Mouse (Mus musculus): ENCODE data around the gene Actn2. TPM values are rescaled to one million over a fixed set of nuclear protein-coding genes. Genes with fewer than 3 reads are reported as not detected.

The Actn2 gene
- 1 to 10 TPM; 5.3 to 6.5 TPM for polyA plus RNA-seq (2017; shearing (Covaris generic))

GRCm38 (mm10) chr13:12340183-12340975 is at the start of gene Actn2:
Gene Actn2 (minus strand): TSS chr13:12340760.

GRCm38 (mm10) chr13:12257391-12258380 is 82.9 kb downstream of the Actn2 start, which contains the start of gene Mtr:
Gene Mtr (minus strand): TSS chr13:12258113.

Other genes starting within 250 kb of the Actn2 start
- 1 to 10 TPM in 1 of 2 experiments, under 1 TPM in 1; 0.51 to 3.7 TPM for gene Ryr2, start 233.8 kb downstream of the Actn2 start, polyA plus RNA-seq (2017; shearing (Covaris generic))
- 10 to 100 TPM; 20.2 to 37.7 TPM for gene Mtr, start 82.6 kb downstream of the Actn2 start, polyA plus RNA-seq (2017; shearing (Covaris generic))
- 10 to 100 TPM; 45.1 to 48.5 TPM for gene Heatr1, start 54.3 kb upstream of the Actn2 start, polyA plus RNA-seq (2017; shearing (Covaris generic))
- 10 to 100 TPM; 66.1 to 73.0 TPM for gene Lgals8, start 124.2 kb upstream of the Actn2 start, polyA plus RNA-seq (2017; shearing (Covaris generic))
- 1 to 10 TPM in 1 of 2 experiments, under 1 TPM in 1; 0.61 to 1.1 TPM for gene Edaradd, start 179.7 kb upstream of the Actn2 start, polyA plus RNA-seq (2017; shearing (Covaris generic))
- gene Ero1lb, start 225.1 kb upstream of the Actn2 start, polyA plus RNA-seq (2017; shearing (Covaris generic)): 10 to 100 TPM; 16.2 to 20.7 TPM